Mouse (Mus musculus) spleen, adult 2 months (tissue): ENCODE results near the gene Syngr3.

Source experiments
- CTCF ChIP-seq: fragments of 200-500 bp; IDR thresholded peaks from 2 replicates; pipeline ENCODE4 v1.5.1; 2011; ENCODE audit warnings: mild to moderate bottlenecking, inconsistent platforms; ENCODE audit not compliant: insufficient read depth, insufficient read length, insufficient replicate concordance; ENCODE audit errors: extremely low read depth
- POLR2A ChIP-seq: fragments of 200-500 bp; IDR thresholded peaks from 2 replicates; pipeline ENCODE4 v1.6.1; 2011; ENCODE audit warnings: low read depth, low read length, inconsistent platforms

DNA sequence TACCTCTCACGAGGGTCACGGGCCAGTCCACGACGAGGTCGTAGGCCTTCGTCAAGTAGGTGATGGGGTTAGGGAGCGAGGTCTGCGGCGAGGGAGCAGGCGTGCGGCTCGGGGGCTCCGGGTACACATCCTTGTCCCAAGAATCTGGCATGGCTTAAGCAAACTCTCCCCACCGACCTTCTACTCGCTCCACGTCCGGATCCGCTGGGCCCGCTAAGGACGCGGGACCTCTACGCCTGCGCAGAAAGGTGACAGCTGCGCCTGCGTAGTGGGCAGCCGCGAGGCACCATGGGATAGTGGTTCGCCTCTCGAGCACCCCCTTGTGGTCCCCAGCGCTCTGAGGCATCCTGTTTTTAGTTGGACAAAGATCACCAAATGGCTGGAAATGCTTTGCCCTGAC is 34.4 kb upstream of the Syngr3 start, which contains the start of gene Ndufb10:
- peak; percentile 94 for TF ChIP-seq CTCF
- peak; percentile 93 for TF ChIP-seq POLR2A
